ENCODE assay signal across 23 mouse cellular contexts in the genomic region with DNA sequence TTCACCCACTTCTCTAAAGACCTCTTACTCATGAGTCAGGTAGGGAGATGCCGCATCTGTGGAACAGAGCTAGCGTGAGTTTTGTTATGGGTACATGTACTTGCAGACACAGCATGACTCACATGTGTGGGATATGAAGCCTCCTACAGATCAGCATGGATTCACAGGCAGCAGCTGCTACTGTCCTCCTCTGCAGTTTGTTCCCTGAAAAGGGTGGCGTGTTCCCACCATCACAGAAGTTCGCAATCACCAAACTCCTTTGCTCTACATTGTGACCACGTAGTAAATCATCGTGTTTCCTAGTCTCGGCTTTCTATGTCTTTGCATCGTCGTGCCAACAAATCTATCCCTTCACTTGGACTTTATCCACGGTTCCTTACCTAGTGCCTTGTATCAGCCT.
A peak's percentile ranks its signal among the peaks of the same experiment; 100 is the strongest.
DNase-seq lines count a peak whose midpoint lies in the region; ATAC-seq and TF ChIP-seq lines count a peak whose summit lies in the region.
"Had no signal": no experiment of that assay in that cellular context is flagged by ENCODE, and none has a peak within 500 bp of the region (broad histone marks: within the 10 kb centered on the region; RNA-seq: fewer than 3 reads in every experiment).

No protein-coding gene starts in this region.

- TF ChIP-seq POLR2A in olfactory bulb, adult 2 months (IDR thresholded peaks at IDR 0.05; ENCODE audit: insufficient read depth, low read depth, low read length) = no peak

- peak overlapping the region; percentile 79 for H3K27ac ChIP-seq in olfactory bulb, adult 2 months (ENCODE audit: insufficient read depth, low read depth, low read length)
- no peak overlapping the region for H3K27ac ChIP-seq in forebrain, embryonic 12.5 days
- H3K27ac ChIP-seq in liver, embryonic 12.5 days = no peak overlapping the region
- H3K27ac ChIP-seq in intestine, embryonic 16.5 days (ENCODE audit: low read length) = no peak overlapping the region
- H3K27ac ChIP-seq: embryonic facial prominence, embryonic 13.5 days; forebrain, embryonic 10.5 days; heart, embryonic 13.5 days; hindbrain, embryonic 10.5 days; kidney, embryonic 15.5 days; limb, embryonic 13.5 days; neural tube, embryonic 15.5 days had no signal

- peak; percentile 95 for DNase-seq in brain, adult 2 months (ENCODE audit: low read depth, low spot score)
- peak; percentile 81 to 90 for DNase-seq in frontal cortex, postnatal 36 days (ENCODE audit: low spot score in 2 of 2)
- peak; percentile 78 to 79 for DNase-seq in layer of hippocampus, postnatal 36 days
- DNase-seq in urinary bladder, adult 18-20 months (ENCODE audit: low spot score in 2 of 2) = no peak
- DNase-seq: adrenal gland, postnatal 25 days; B cell, adult 2 months; cerebellum, postnatal 25 days; gastrocnemius, postnatal 14 days; liver, postnatal 0 days; thymus, postnatal 4 days had no signal

- H3K4me2 ChIP-seq in forebrain, embryonic 12.5 days = no peak overlapping the region
- H3K4me2 ChIP-seq in liver, embryonic 12.5 days = no peak overlapping the region
- H3K4me2 ChIP-seq in intestine, embryonic 16.5 days (ENCODE audit: low read depth, low read length) = no peak overlapping the region
- H3K4me2 ChIP-seq: embryonic facial prominence, embryonic 13.5 days; heart, embryonic 13.5 days; kidney, embryonic 15.5 days; limb, embryonic 13.5 days; neural tube, embryonic 15.5 days had no signal

- 54% methylated on average over 10 of the region's 10 CpGs for WGBS in olfactory bulb, adult 2 months
- WGBS in forebrain, embryonic 12.5 days = 91% methylated on average over 10 of the region's 10 CpGs
- WGBS in liver, embryonic 12.5 days (ENCODE audit: insufficient replicate concordance) = 79% methylated on average over 10 of the region's 10 CpGs
- 93% methylated on average over 10 of the region's 10 CpGs for WGBS in intestine, embryonic 16.5 days

- no peak for ATAC-seq in forebrain, embryonic 12.5 days (ENCODE audit: low FRiP score)
- ATAC-seq in liver, embryonic 12.5 days = no peak
- no peak for ATAC-seq in intestine, embryonic 16.5 days
- ATAC-seq: inflammation-experienced regulatory T-cells, adult 6 months; liver, postnatal 0 days had no signal

- TF ChIP-seq CTCF in olfactory bulb, adult 2 months (IDR thresholded peaks at IDR 0.05; ENCODE audit: insufficient read depth, low read depth, low read length) = no peak

- no peaks in the 10 kb centered on the region for H3K4me1 ChIP-seq in olfactory bulb, adult 2 months (ENCODE audit: control insufficient read depth, insufficient read depth, low read length)
- no peaks in the 10 kb centered on the region for H3K4me1 ChIP-seq in forebrain, embryonic 12.5 days
- no peaks in the 10 kb centered on the region for H3K4me1 ChIP-seq in liver, embryonic 12.5 days
- no peaks in the 10 kb centered on the region for H3K4me1 ChIP-seq in intestine, embryonic 16.5 days (ENCODE audit: control insufficient read depth, insufficient read depth, low read length)
- H3K4me1 ChIP-seq: embryonic facial prominence, embryonic 13.5 days; forebrain, embryonic 10.5 days; heart, embryonic 13.5 days; hindbrain, embryonic 10.5 days; kidney, embryonic 15.5 days; limb, embryonic 13.5 days; neural tube, embryonic 15.5 days had no signal

- no peak overlapping the region for H3K4me3 ChIP-seq in olfactory bulb, adult 2 months (ENCODE audit: insufficient read depth, low read depth, low read length)
- no peak overlapping the region for H3K4me3 ChIP-seq in forebrain, embryonic 12.5 days (replicated peaks)
- H3K4me3 ChIP-seq in liver, embryonic 12.5 days = no peak overlapping the region
- no peak overlapping the region for H3K4me3 ChIP-seq in intestine, embryonic 16.5 days (ENCODE audit: low read length)
- H3K4me3 ChIP-seq: embryonic facial prominence, embryonic 13.5 days; forebrain, embryonic 10.5 days; heart, embryonic 13.5 days; hindbrain, embryonic 10.5 days; kidney, embryonic 15.5 days; limb, embryonic 13.5 days; neural tube, embryonic 15.5 days had no signal

- no peak overlapping the region for H3K9ac ChIP-seq in forebrain, embryonic 12.5 days
- H3K9ac ChIP-seq in liver, embryonic 12.5 days = no peak overlapping the region
- no peak overlapping the region for H3K9ac ChIP-seq in intestine, embryonic 16.5 days (ENCODE audit: low read depth, low read length)
- H3K9ac ChIP-seq: embryonic facial prominence, embryonic 13.5 days; heart, embryonic 13.5 days; kidney, embryonic 15.5 days; limb, embryonic 13.5 days; liver, postnatal 0 days; neural tube, embryonic 15.5 days had no signal

- no peaks in the 10 kb centered on the region for H3K27me3 ChIP-seq in forebrain, embryonic 12.5 days
- H3K27me3 ChIP-seq in liver, embryonic 12.5 days (replicated peaks) = no peaks in the 10 kb centered on the region
- no peaks in the 10 kb centered on the region for H3K27me3 ChIP-seq in intestine, embryonic 16.5 days (replicated peaks; ENCODE audit: control insufficient read depth, insufficient read depth, low read length)
- H3K27me3 ChIP-seq: embryonic facial prominence, embryonic 13.5 days; heart, embryonic 13.5 days; kidney, embryonic 15.5 days; limb, embryonic 13.5 days; neural tube, embryonic 15.5 days had no signal

- no peaks in the 10 kb centered on the region for H3K36me3 ChIP-seq in forebrain, embryonic 12.5 days (replicated peaks)
- H3K36me3 ChIP-seq in liver, embryonic 12.5 days = no peaks in the 10 kb centered on the region
- no peaks in the 10 kb centered on the region for H3K36me3 ChIP-seq in intestine, embryonic 16.5 days (ENCODE audit: control insufficient read depth, insufficient read depth, low read length)
- H3K36me3 ChIP-seq: embryonic facial prominence, embryonic 13.5 days; forebrain, embryonic 10.5 days; G1E; heart, embryonic 13.5 days; hindbrain, embryonic 10.5 days; kidney, embryonic 15.5 days; limb, embryonic 13.5 days; neural tube, embryonic 15.5 days had no signal

- no peaks in the 10 kb centered on the region for H3K9me3 ChIP-seq in forebrain, embryonic 12.5 days
- H3K9me3 ChIP-seq in liver, embryonic 12.5 days (replicated peaks) = no peaks in the 10 kb centered on the region
- no peaks in the 10 kb centered on the region for H3K9me3 ChIP-seq in intestine, embryonic 16.5 days (ENCODE audit: control insufficient read depth, low read length)
- H3K9me3 ChIP-seq: embryonic facial prominence, embryonic 13.5 days; forebrain, embryonic 10.5 days; heart, embryonic 13.5 days; hindbrain, embryonic 10.5 days; kidney, embryonic 15.5 days; limb, embryonic 13.5 days; neural tube, embryonic 15.5 days had no signal

Comparison
In these comparisons a context has a peak if more than half of its experiments do, and no peak if none do; other contexts are left out.
1. DNase-seq: peak in brain, adult 2 months (single experiment), frontal cortex, postnatal 36 days (2 of 2) and layer of hippocampus, postnatal 36 days (2 of 2); none in urinary bladder, adult 18-20 months (0 of 2).